20 mouse cellular contexts compared by ENCODE assay signal in the genomic region with DNA sequence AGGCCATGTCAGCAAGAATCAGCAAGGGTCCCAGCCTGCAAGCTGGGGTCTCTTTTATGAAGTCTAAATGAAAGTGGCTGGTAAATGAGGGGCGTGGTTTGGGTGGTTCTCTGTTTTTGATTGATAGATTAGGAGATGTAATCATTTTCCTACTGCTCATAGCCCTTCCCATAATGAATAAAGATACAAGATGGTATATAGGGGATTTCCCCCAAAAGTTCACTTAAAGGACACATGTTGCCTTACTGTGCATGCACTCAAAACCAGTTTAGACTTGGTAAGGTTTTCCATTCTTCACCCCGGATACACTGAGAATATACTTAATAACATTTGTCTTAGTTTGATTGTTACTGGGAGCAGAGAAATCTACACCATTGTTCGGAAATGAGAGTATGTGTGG.
DNase-seq lines count a peak whose midpoint lies in the region; ATAC-seq and TF ChIP-seq lines count a peak whose summit lies in the region.
"Had no signal": no experiment of that assay in that cellular context is flagged by ENCODE, and none has a peak within 500 bp of the region (broad histone marks: within the 10 kb centered on the region; RNA-seq: fewer than 3 reads in every experiment).

No protein-coding gene starts in this region.

- DNase-seq in CD4-positive helper T cell, adult 2 months (ENCODE audit: low read depth, low spot score): peak; percentile 16
- peak; percentile 57 for DNase-seq in CD4-positive, CD25-positive, alpha-beta regulatory T cell, adult 2 months (ENCODE audit: low read depth, low spot score)
- peak; percentile 15 for DNase-seq in CH12.LX (ENCODE audit: extremely low read depth)
- peak; percentile 34 for DNase-seq in induced T-regulatory cell, adult 2 months (ENCODE audit: low read depth)
- DNase-seq in frontal cortex, postnatal 10 days (ENCODE audit: low spot score in 2 of 2): no peak
- DNase-seq: adrenal gland, postnatal 10 days; adrenal gland, postnatal 25 days; cerebellum, adult 11-12 months; cerebellum, adult 2 months; cerebellum, adult 9-10 months; cerebellum, postnatal 10 days; cerebellum, postnatal 25 days; forebrain, postnatal 0 days had no signal

- TF ChIP-seq POLR2A in CH12.LX (IDR thresholded peaks at IDR 0.05; ENCODE audit: low read depth, low read length): no peak

- TF ChIP-seq EP300 in CH12.LX (IDR thresholded peaks at IDR 0.05; ENCODE audit: low read length): no peak

- TF ChIP-seq RAD21 in CH12.LX (IDR thresholded peaks at IDR 0.05; ENCODE audit: low read depth, low read length): no peak

- H3K9me3 ChIP-seq in CH12.LX (replicated peaks; ENCODE audit: low read length): no peaks in the 10 kb centered on the region
- peaks cover 5% of the 10 kb centered on the region; the same call in 1 of the 2 replicates for H3K9me3 ChIP-seq in heart, embryonic 12.5 days (replicated peaks)
- H3K9me3 ChIP-seq: embryonic facial prominence, embryonic 10.5 days; embryonic facial prominence, embryonic 12.5 days; forebrain, embryonic 13.5 days; forebrain, embryonic 15.5 days had no signal

- no peaks in the 10 kb centered on the region for H3K27me3 ChIP-seq in CH12.LX (replicated peaks)
- H3K27me3 ChIP-seq in heart, embryonic 12.5 days (replicated peaks): peaks cover 12% of the 10 kb centered on the region; the same call in 1 of the 2 replicates
- H3K27me3 ChIP-seq: embryonic facial prominence, embryonic 12.5 days; forebrain, embryonic 13.5 days; forebrain, embryonic 15.5 days had no signal

- no peak overlapping the region for H3K9ac ChIP-seq in CH12.LX (ENCODE audit: insufficient read depth, low read depth)
- H3K9ac ChIP-seq in heart, embryonic 12.5 days: no peak overlapping the region
- H3K9ac ChIP-seq: embryonic facial prominence, embryonic 12.5 days; forebrain, embryonic 13.5 days; forebrain, embryonic 15.5 days; forebrain, postnatal 0 days had no signal

- H3K79me2 ChIP-seq in CH12.LX (replicated peaks; ENCODE audit: control insufficient read depth, extremely low read depth, insufficient read depth, poor library complexity, severe bottlenecking): no peaks in the 10 kb centered on the region

- ATAC-seq in heart, embryonic 12.5 days (ENCODE audit: insufficient number of reproducible peaks, low FRiP score): no peak
- ATAC-seq in megakaryocyte-erythroid progenitor cell, adult 5-6 weeks (replicated peaks; ENCODE audit: low FRiP score, low TSS enrichment, poor library complexity, severe bottlenecking): no peak
- no peak for ATAC-seq in megakaryocyte, adult 5-6 weeks (ENCODE audit: poor library complexity, severe bottlenecking)
- ATAC-seq: forebrain, embryonic 13.5 days; forebrain, embryonic 15.5 days; forebrain, postnatal 0 days had no signal

- H3K4me1 ChIP-seq in CH12.LX (ENCODE audit: control insufficient read depth in 1 of 2, insufficient read depth in 2 of 2): peaks cover 0 to 33% of the 10 kb centered on the region in 2 experiments; a peak in 2 of 4 replicates
- H3K4me1 ChIP-seq in heart, embryonic 12.5 days (replicated peaks): peaks cover 5% of the 10 kb centered on the region
- H3K4me1 ChIP-seq: forebrain, embryonic 13.5 days had no signal

- no peaks in the 10 kb centered on the region for H3K36me3 ChIP-seq in CH12.LX (replicated peaks in 1 of 2; ENCODE audit: control insufficient read depth in 1 of 2, insufficient read depth in 1 of 2, low read length in 1 of 2)
- no peaks in the 10 kb centered on the region for H3K36me3 ChIP-seq in heart, embryonic 12.5 days
- H3K36me3 ChIP-seq: embryonic facial prominence, embryonic 10.5 days; embryonic facial prominence, embryonic 12.5 days; forebrain, embryonic 15.5 days had no signal

- dilution Hi-C loops in CH12.LX (cut with MboI; ENCODE audit: extremely low pct_ligation_motif_present, extremely low pct_unique_long_range_greater_than_20kb, low sequenced_read_pairs): no loop called here

- 82% methylated on average over 3 of the region's 3 CpGs for WGBS in heart, embryonic 12.5 days

- in situ Hi-C loops in CH12.LX (cut with MboI; ENCODE audit: low pct_ligation_motif_present, low pct_unique_long_range_greater_than_20kb, low sequenced_read_pairs): no loop called here

- H3K4me2 ChIP-seq in CH12.LX (ENCODE audit: insufficient read depth, low read depth, poor library complexity, severe bottlenecking): no peak overlapping the region
- no peak overlapping the region for H3K4me2 ChIP-seq in heart, embryonic 12.5 days
- H3K4me2 ChIP-seq: embryonic facial prominence, embryonic 12.5 days; forebrain, embryonic 13.5 days; forebrain, embryonic 15.5 days had no signal

- no peak for TF ChIP-seq CTCF in CH12.LX (conservative IDR thresholded peaks at IDR 0.05 in 1 of 2, IDR thresholded peaks at IDR 0.05 in 1 of 2; ENCODE audit: low read depth in 2 of 2, low read length in 2 of 2)

- H3K27ac ChIP-seq in CH12.LX (ENCODE audit: insufficient read depth, low read depth): no peak overlapping the region
- H3K27ac ChIP-seq in heart, embryonic 12.5 days (ENCODE audit: poor library complexity, severe bottlenecking): no peak overlapping the region
- H3K27ac ChIP-seq: embryonic facial prominence, embryonic 10.5 days; embryonic facial prominence, embryonic 12.5 days; forebrain, embryonic 13.5 days; forebrain, embryonic 15.5 days had no signal

- H3K4me3 ChIP-seq in CH12.LX (replicated peaks in 1 of 3; ENCODE audit: low read depth in 2 of 3, low read length in 2 of 3, poor library complexity in 1 of 3): no peak overlapping the region
- H3K4me3 ChIP-seq in heart, embryonic 12.5 days: no peak overlapping the region
- H3K4me3 ChIP-seq: embryonic facial prominence, embryonic 10.5 days; embryonic facial prominence, embryonic 12.5 days; forebrain, embryonic 13.5 days; forebrain, embryonic 15.5 days had no signal

TF ChIP-seq in CH12.LX, 34 proteins besides CTCF, POLR2A, EP300 and RAD21:
- TF ChIP-seq NRF1 (IDR thresholded peaks at IDR 0.05; ENCODE audit: low read depth, low read length) (no peak), ZNF384 (IDR thresholded peaks at IDR 0.05; ENCODE audit: low read depth, low read length) (no peak), ELF1 (IDR thresholded peaks at IDR 0.05; ENCODE audit: low read depth, low read length) (no peak)

Comparison
In these comparisons a context has a peak if more than half of its experiments do, and no peak if none do; other contexts are left out.
1. DNase-seq: peak in CD4-positive helper T cell, adult 2 months (single experiment), CD4-positive, CD25-positive, alpha-beta regulatory T cell, adult 2 months (single experiment), CH12.LX (single experiment) and induced T-regulatory cell, adult 2 months (single experiment); none in frontal cortex, postnatal 10 days (0 of 2).